Mouse (Mus musculus) liver, adult 2 months (tissue): ENCODE measurements around the gene Cipc.

Source experiments
- CTCF ChIP-seq: fragments of 200-500 bp; IDR thresholded peaks from 2 replicates; pipeline ENCODE4 v1.5.1; 2011; ENCODE audit warnings: low read depth, low read length, control low read depth
- POLR2A ChIP-seq: fragments of 200-500 bp; IDR thresholded peaks from 2 replicates; pipeline ENCODE4 v1.6.1; 2011; ENCODE audit warnings: low read length, control low read depth; ENCODE audit not compliant: insufficient read depth; ENCODE audit errors: extremely low read depth

DNA sequence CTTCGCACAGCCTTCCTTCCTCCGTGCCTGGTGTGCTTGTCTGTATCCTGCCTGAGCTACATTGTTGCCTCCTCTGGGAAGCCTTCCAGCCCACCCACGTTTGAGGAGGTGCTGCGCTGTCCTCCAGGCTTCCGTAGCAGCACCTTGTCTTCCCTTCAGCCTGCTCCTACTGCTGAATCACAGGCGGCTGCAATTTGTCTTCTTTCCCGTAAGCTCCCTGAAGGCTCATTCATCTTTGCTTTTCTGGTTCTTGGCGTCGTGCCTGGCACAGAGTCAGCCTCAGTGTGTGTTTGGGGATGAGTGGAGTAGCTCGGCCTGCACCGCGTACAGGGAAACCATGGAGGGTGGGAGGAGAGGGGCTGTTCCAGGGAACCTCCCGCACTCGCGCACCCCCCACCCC is 31.0 kb downstream of the Cipc start:
- no peak for TF ChIP-seq POLR2A
- no peak for TF ChIP-seq CTCF
